Mouse (Mus musculus) stomach, embryonic 16.5 days (tissue): Measurements from ENCODE around the gene Azin2. TPM values are rescaled to one million over a fixed set of nuclear protein-coding genes. Genes with fewer than 3 reads are reported as not detected.

Experiments
- ATAC-seq: fragments of 200-750 bp; cut with Nextera tagmentation; 2 replicates; pipeline ENCODE4 v1.8.0; 2017; ENCODE audit warnings: moderate number of reproducible peaks, moderate TSS enrichment; ENCODE audit not compliant: insufficient read depth, low FRiP score
- H3K27ac ChIP-seq: fragments of 300-500 bp; sonication (generic); 2 replicates; pipeline ENCODE4 v1.5.1; 2014; ENCODE audit warnings: low read length
- H3K27me3 ChIP-seq: fragments of 300-500 bp; sonication (generic); 2 replicates; pipeline ENCODE4 v1.6.1; 2014; ENCODE audit warnings: low read length, control low read depth, mixed read lengths; ENCODE audit not compliant: control insufficient read depth, insufficient read depth
- H3K36me3 ChIP-seq: fragments of 300-500 bp; sonication (generic); 2 replicates; pipeline ENCODE4 v1.6.1; 2014; ENCODE audit warnings: low read length; ENCODE audit not compliant: control insufficient read depth, insufficient read depth
- H3K4me1 ChIP-seq: fragments of 300-500 bp; sonication (generic); 2 replicates; pipeline ENCODE4 v1.6.1; 2014; ENCODE audit warnings: low read length, control low read depth, mixed read lengths; ENCODE audit not compliant: control insufficient read depth, insufficient read depth
- H3K4me2 ChIP-seq: fragments of 300-500 bp; sonication (generic); 2 replicates; pipeline ENCODE4 v1.6.1; 2014; ENCODE audit warnings: low read depth, low read length, mixed read lengths
- H3K4me3 ChIP-seq: fragments of 300-500 bp; sonication (generic); replicated peaks from 2 replicates; pipeline ENCODE4 v1.5.1; 2014; ENCODE audit warnings: mild to moderate bottlenecking, low read length
- H3K9ac ChIP-seq: fragments of 300-500 bp; sonication (generic); 2 replicates; pipeline ENCODE4 v1.6.1; 2014; ENCODE audit warnings: low read length
- H3K9me3 ChIP-seq: fragments of 300-500 bp; sonication (generic); replicated peaks from 2 replicates; pipeline ENCODE4 v1.6.1; 2016; ENCODE audit warnings: low read length, control low read depth; ENCODE audit not compliant: control insufficient read depth
- WGBS: fragments of 180-500 bp; shearing (Covaris S2); extraction: QIAGEN DNeasy Blood & Tissue Kit; methylation state at CpG from one replicate; pipeline ENCODE4 v1.1.7; 2014; 5-methylcytosine and 5-hydroxymethylcytosine counted together
- polyA plus RNA-seq: library from polyadenylated mRNA; unstranded; fragments of >200 nt; fragmentation: Nextera tagmentation; extraction: Ambion mirVana; gene quantifications from 2 replicates; pipeline ENCODE4 v1.2.1, GENCODE M21; 2015

Azin2 gene
- polyA plus RNA-seq, 1 experiment from 2014 or later = 14.3 TPM

DNA sequence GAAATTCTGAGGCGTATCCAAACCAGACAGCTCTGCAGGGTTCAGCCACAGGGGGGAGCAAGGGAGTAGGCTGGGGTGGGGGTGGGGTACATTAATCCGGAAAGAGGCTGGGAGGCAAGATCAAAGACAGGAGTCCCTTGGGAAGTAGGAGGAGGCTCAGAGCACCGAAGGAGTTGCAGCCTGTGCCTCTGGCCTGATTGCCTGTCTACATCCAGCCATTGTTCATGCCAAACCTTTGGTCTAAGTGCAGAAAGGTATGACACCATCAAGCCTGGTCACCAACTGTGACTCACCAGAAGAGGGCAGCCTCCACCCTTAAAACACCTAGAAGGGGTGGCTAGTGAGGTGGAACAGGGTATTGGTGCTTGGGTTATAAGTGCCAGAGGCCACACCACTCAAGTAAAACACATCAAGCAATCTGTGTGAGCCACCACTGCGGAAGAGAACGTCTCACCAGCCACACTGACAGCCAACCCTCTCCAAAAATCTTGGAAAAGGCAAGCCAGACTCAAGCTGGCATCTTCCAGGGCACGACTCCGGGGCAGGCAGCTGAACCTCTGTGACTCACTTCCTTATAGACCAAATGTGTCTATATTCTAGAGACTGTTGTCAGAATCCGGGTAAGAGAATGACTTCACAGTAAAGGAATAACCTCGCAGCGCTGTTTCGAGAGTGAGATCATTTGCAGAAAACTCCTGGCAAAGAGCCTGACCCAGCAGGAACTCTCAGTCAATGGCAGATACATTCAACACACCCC, 4.9 kb downstream of the Azin2 start:
- H3K4me2 ChIP-seq = no peak overlapping the region
- no peaks in the 10 kb centered on the region for H3K36me3 ChIP-seq
- 33% methylated on average over 11 of the region's 11 CpGs for WGBS
- ATAC-seq = no peak
- H3K9me3 ChIP-seq = no peaks in the 10 kb centered on the region
- peaks cover 4% of the 10 kb centered on the region; the same call in 1 of the 2 replicates for H3K27me3 ChIP-seq
- H3K4me3 ChIP-seq = no peak overlapping the region
- peak overlapping the region; percentile 40 for H3K27ac ChIP-seq
- H3K9ac ChIP-seq = 0 out of 2 replicates have a peak overlapping the region, but pooled peaks have one; percentile 15
- peaks cover 13% of the 10 kb centered on the region for H3K4me1 ChIP-seq

DNA sequence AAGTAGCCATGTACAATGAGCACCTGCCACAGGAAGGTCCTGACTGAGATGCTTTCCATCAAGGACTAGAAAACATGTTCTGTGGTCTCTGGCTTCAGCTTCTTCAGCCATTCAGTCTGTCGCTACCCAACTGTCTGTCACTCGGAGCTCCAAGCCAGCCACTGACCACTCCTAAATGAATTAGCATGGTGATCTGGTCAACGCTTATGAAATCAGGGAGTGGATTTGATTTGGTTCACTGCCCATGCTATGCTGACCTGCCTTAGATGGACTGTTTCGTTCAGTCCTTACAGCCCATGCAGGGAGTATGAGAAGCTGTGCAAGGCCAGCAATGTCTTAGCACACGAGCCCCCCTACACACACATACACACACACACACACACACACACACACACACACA, 8.4 kb downstream of the Azin2 start:
- H3K4me3 ChIP-seq = no peak overlapping the region
- H3K9me3 ChIP-seq = no peaks in the 10 kb centered on the region
- peaks cover 4% of the 10 kb centered on the region; the same call in 1 of the 2 replicates for H3K27me3 ChIP-seq
- H3K9ac ChIP-seq = no peak overlapping the region
- no peaks in the 10 kb centered on the region for H3K36me3 ChIP-seq
- no peak overlapping the region for H3K4me2 ChIP-seq
- H3K27ac ChIP-seq = no peak overlapping the region
- peaks cover 9% of the 10 kb centered on the region for H3K4me1 ChIP-seq
- 86% methylated on average over 5 of the region's 5 CpGs for WGBS
- no peak for ATAC-seq

GRCm38 (mm10) chr4:128950461-128950860, 11.8 kb downstream of the Azin2 start:
- H3K4me1 ChIP-seq = peaks cover 4% of the 10 kb centered on the region
- peaks cover 2% of the 10 kb centered on the region; the same call in 1 of the 2 replicates for H3K27me3 ChIP-seq
- no peak overlapping the region for H3K27ac ChIP-seq
- H3K4me3 ChIP-seq = no peak overlapping the region
- no peaks in the 10 kb centered on the region for H3K9me3 ChIP-seq
- WGBS = 83% methylated on average over 5 of the region's 5 CpGs
- H3K4me2 ChIP-seq = no peak overlapping the region
- no peak for ATAC-seq
- H3K9ac ChIP-seq = no peak overlapping the region
- no peaks in the 10 kb centered on the region for H3K36me3 ChIP-seq

- no peaks in the 10 kb centered on the region for H3K9me3 ChIP-seq
- H3K9ac ChIP-seq = no peak overlapping the region
- H3K27me3 ChIP-seq = no peaks in the 10 kb centered on the region
- no peak overlapping the region for H3K4me2 ChIP-seq
- H3K27ac ChIP-seq = no peak overlapping the region
- no peaks in the 10 kb centered on the region for H3K36me3 ChIP-seq
- peak; percentile 18; the same call in 1 of the 2 replicates for ATAC-seq
- H3K4me1 ChIP-seq = peaks cover 4% of the 10 kb centered on the region
- H3K4me3 ChIP-seq = no peak overlapping the region
- 38% methylated on average over 15 of the region's 15 CpGs for WGBS
Measured at GRCm38 (mm10) chr4:128949470-128950005, 12.7 kb downstream of the Azin2 start.

- ATAC-seq = no peak
- no peak overlapping the region for H3K4me2 ChIP-seq
- no peaks in the 10 kb centered on the region for H3K27me3 ChIP-seq
- no peak overlapping the region for H3K9ac ChIP-seq
- WGBS = 38% methylated on average over 6 of the region's 6 CpGs
- no peak overlapping the region for H3K4me3 ChIP-seq
- no peaks in the 10 kb centered on the region for H3K36me3 ChIP-seq
- H3K9me3 ChIP-seq = no peaks in the 10 kb centered on the region
- no peak overlapping the region for H3K27ac ChIP-seq
- H3K4me1 ChIP-seq = peaks cover 4% of the 10 kb centered on the region
Measured at GRCm38 (mm10) chr4:128948137-128948674, 14.0 kb downstream of the Azin2 start.

- 0 out of 2 replicates have a peak, but pooled peaks have one; percentile 34 for ATAC-seq
- Histone ChIP-seq H3K4me3 (0 out of 2 replicates have a peak overlapping the region, but pooled peaks have one; percentile 2), H3K27me3 (no peaks in the 10 kb centered on the region), H3K27ac (no peak overlapping the region), H3K9me3 (no peaks in the 10 kb centered on the region), H3K4me1 (peaks cover 4% of the 10 kb centered on the region), H3K9ac (no peak overlapping the region), H3K4me2 (peak overlapping the region; percentile 34), H3K36me3 (no peaks in the 10 kb centered on the region)
- WGBS = 16% methylated on average over 18 of the region's 18 CpGs
Measured at GRCm38 (mm10) chr4:128947326-128947933, 14.8 kb downstream of the Azin2 start.

- Histone ChIP-seq H3K36me3 (no peaks in the 10 kb centered on the region), H3K27me3 (no peaks in the 10 kb centered on the region), H3K4me3 (no peak overlapping the region), H3K27ac (no peak overlapping the region), H3K4me2 (no peak overlapping the region), H3K9ac (no peak overlapping the region), H3K9me3 (no peaks in the 10 kb centered on the region), H3K4me1 (peaks cover 4% of the 10 kb centered on the region)
- WGBS = 80% methylated on average over 9 of the region's 9 CpGs
- ATAC-seq = no peak
Measured at GRCm38 (mm10) chr4:128946736-128947135, 15.5 kb downstream of the Azin2 start.

DNA sequence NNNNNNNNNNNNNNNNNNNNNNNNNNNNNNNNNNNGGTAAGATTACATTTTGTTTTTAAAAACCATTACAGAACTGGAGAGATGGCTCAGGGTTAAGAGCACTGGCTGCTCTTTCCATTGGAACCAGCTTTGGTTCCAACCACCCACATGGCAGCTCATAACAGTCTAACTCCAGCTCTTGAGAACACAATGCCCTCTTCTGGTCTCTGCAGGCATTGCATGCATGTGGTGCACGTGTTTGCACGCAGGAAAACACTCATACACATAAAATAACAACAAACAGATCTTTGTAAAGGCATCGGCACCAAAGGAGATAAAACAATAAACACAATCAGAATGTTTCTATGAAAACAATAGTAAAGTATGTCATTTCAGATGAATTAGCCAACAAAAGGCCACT, 19.9 kb downstream of the Azin2 start:
- WGBS = 61% methylated on average over 3 of the region's 3 CpGs
- Histone ChIP-seq H3K36me3 (no peaks in the 10 kb centered on the region), H3K9ac (no peak overlapping the region), H3K4me3 (no peak overlapping the region), H3K27ac (no peak overlapping the region), H3K4me1 (peaks cover 2% of the 10 kb centered on the region), H3K4me2 (no peak overlapping the region), H3K27me3 (no peaks in the 10 kb centered on the region), H3K9me3 (no peaks in the 10 kb centered on the region)
- no peak for ATAC-seq

DNA sequence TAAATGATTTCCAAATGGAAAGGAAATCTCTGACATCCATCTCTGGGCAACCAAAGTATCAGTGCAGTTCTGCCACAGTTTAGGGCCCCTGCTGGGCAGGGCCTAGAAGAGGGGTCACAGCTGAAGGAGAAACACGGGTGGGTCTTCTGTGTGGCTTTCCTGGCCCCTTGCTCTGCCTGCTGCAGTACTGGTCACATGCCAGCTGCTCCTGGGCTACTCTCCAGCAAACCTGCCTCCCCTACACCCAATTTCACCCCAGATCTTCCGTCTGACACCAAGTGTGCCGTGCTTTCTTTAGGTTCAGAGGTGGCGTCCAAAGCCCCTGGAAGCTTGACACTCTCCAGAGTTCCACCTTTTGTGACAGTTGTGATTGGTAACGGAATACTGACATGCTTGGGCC, 26.6 kb downstream of the Azin2 start:
- WGBS = 57% methylated on average over 5 of the region's 5 CpGs

More for the DNA sequence above, 26.6 kb downstream of the Azin2 start:
- H3K36me3 ChIP-seq = no peaks in the 10 kb centered on the region
- no peak overlapping the region for H3K27ac ChIP-seq
- no peaks in the 10 kb centered on the region for H3K27me3 ChIP-seq
- H3K9me3 ChIP-seq = no peaks in the 10 kb centered on the region
- no peaks in the 10 kb centered on the region for H3K4me1 ChIP-seq
- H3K9ac ChIP-seq = no peak overlapping the region
- no peak overlapping the region for H3K4me2 ChIP-seq
- ATAC-seq = no peak
- H3K4me3 ChIP-seq = no peak overlapping the region
